Mouse (Mus musculus) mesoderm, embryonic 11.5 days (tissue): ENCODE results near the gene Entpd6.

ENCODE experiments used
- DNase-seq: peaks from one replicate; pipeline ENCODE4 v3.0.0-alpha.2; 2012; ENCODE audit warnings: low read depth, low spot score

Gene Entpd6

GRCm38 (mm10) chr2:150787234-150787771 lies 38.5 kb downstream of the Entpd6 start:
- DNase-seq, result peak; percentile 42

GRCm38 (mm10) chr2:150788768-150789550 lies 40.1 kb downstream of the Entpd6 start:
- no peak for DNase-seq

GRCm38 (mm10) chr2:150793320-150793719 lies 44.5 kb downstream of the Entpd6 start:
- DNase-seq, result peak; percentile 27

GRCm38 (mm10) chr2:150798084-150798483 lies 49.2 kb downstream of the Entpd6 start:
- DNase-seq, result no peak

- DNase-seq, result no peak
These were observed 51.8 kb downstream of the Entpd6 start for GRCm38 (mm10) chr2:150800616-150801015.

GRCm38 (mm10) chr2:150803035-150803434 lies 54.2 kb downstream of the Entpd6 start:
- peak; percentile 19 for DNase-seq

- DNase-seq, result no peak
These were observed 59.5 kb downstream of the Entpd6 start for GRCm38 (mm10) chr2:150808381-150808780.

- DNase-seq, result no peak
These were observed 60.0 kb downstream of the Entpd6 start for GRCm38 (mm10) chr2:150808812-150809211.

GRCm38 (mm10) chr2:150810603-150811002 lies 61.8 kb downstream of the Entpd6 start:
- DNase-seq, result no peak

- DNase-seq, result no peak
These were observed 64.0 kb downstream of the Entpd6 start for GRCm38 (mm10) chr2:150812816-150813215.

GRCm38 (mm10) chr2:150816676-150817402 lies 68.0 kb downstream of the Entpd6 start:
- DNase-seq, result no peak

- no peak for DNase-seq
These were observed 69.9 kb downstream of the Entpd6 start for GRCm38 (mm10) chr2:150818742-150819141.

GRCm38 (mm10) chr2:150820720-150821119 lies 71.9 kb downstream of the Entpd6 start:
- DNase-seq, result no peak
